Mouse (Mus musculus) erythroid progenitor cell, adult 5-6 weeks (primary cell): ENCODE measurements at regions not wholly inside any gene's neighbourhood (a gene's known extent, or its start where the extent isn't known, plus 50 kb on each side); places are given as distances from the start of the nearest gene placed in this dataset.

ENCODE experiments used
- ATAC-seq: replicated peaks from 2 replicates; pipeline ENCODE4 v1.8.0; 2016; ENCODE audit warnings: moderate number of reproducible peaks, mild to moderate bottlenecking, moderate TSS enrichment, inconsistent platforms; ENCODE audit not compliant: poor library complexity, low FRiP score, severe bottlenecking

DNA sequence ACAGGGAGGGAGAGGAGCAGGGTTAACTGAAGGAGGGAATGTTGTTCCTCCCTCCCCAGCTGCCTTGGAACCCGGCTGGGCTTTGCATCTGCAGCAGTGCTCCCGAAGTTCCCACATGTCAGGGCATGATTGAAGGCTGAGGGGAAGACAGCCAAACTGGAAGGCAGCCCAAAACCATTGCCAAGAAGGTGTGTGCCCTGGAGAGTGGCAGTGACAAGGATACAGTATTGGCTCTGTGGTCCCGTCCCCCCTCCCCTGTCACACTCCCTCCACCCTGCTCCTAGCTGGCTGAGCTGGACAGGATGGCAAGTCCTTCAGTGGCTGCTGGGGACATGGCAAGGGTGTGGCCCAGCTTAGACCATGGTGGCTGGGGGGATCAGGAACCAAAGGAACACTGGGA lies 79.1 kb downstream of the Cyp26b1 start:
- no peak for ATAC-seq

DNA sequence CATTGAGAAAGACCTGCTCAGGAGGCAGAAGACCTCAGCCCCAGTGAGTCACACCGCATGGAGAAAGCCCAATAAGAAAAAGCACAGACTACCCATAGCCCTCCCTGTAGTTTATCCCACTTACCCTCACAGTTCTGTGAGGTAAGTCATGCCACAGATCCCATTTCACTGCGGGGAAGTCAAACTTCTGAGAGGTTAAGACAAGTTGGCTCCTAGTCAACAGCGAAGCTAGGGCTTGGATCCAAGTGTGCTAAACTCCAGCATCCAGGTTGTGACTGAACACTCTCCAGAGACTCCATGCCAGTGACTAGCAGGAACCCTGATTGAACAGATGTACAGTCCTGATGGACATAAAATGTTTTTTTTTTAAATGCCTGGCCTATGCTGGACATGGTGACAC lies 85.1 kb downstream of the Cyp26b1 start:
- ATAC-seq = no peak

DNA sequence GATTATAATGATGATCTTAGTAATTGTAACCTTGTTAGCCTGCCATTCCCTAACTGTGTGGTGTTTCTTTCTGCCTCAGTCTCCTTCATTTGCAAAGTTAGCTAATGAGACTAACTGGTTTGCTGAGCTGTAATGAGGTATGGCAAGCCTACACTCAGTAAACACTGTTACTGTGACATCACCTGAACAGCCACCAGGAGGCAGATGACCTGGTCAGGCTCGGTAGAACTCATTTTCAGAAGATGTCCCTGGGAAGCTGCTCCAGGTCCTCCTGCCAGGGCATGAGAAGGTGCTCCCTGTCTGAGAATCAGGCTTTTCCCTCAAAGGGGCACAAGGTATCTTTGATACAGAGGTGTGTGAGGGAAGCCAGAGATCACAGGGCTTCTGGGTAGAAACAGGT lies 87.0 kb downstream of the Cyp26b1 start:
- ATAC-seq = no peak

DNA sequence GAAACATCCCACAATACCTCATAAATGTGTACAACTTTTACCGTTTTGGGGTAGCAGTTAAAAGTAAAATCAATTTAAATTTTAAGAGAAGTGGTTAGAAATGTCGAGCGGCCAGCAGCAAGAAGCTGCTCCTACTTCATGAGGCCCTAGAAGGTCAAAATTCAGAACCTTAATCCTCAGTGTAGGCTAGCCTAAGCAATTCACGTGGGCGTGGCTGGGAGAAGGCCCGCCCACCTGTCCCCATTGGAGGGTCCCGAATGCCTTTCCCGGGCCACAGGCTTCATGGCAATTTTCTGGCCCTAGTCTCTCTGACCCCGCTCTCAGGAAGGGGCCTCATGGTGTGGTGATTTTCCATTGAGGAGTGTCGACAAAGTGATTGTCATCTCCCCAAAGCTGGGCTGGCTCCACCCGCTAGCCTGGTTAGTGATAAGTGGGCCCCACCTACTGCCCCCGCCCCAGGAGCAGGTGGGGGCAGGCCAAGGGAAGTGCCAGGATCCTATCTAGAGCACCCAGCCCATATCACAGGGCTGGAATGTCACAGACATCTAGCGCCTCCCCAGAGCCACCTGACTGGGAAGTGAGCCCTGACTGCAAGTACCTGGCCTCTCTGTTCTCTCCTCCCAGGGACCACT lies 93.3 kb downstream of the Cyp26b1 start:
- ATAC-seq = no peak

DNA sequence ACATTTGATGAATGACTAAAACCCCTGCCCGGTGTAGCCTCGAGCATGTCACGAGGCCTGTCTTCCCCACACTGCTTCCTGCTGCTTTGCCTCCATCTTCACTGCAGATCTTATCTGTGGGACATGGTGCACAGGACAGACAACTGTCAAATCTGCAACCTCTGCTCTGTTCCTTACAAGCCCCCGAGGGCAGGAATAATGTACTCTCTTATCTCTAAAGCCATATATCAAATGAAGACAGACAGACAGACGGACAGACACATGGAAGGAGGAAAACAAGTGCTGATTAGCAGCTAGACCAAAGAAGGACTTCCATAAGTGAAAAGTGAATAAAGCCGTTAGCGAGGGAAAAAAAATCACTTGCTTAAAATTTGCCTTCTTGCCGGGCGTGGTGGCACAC lies 95.6 kb downstream of the Cyp26b1 start:
- ATAC-seq = no peak

DNA sequence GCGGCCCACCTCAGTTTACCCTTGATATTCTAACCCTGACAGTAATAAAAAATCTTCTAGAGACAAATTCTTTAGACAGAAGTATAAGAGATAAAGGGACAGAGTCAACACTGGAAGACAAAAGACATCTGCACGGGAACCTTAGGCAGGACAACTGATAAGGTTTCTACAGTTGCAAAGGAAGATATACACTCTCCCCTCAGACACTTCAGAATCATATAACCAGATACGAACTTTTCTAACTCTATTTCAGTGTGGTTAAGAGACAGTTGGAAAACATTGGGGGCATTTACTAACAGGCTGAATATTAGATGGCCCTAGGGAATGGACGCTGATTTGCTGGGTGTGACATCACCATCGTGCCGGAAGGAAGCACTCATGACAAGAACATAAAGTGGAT lies 100.0 kb downstream of the Cyp26b1 start:
- ATAC-seq = no peak

DNA sequence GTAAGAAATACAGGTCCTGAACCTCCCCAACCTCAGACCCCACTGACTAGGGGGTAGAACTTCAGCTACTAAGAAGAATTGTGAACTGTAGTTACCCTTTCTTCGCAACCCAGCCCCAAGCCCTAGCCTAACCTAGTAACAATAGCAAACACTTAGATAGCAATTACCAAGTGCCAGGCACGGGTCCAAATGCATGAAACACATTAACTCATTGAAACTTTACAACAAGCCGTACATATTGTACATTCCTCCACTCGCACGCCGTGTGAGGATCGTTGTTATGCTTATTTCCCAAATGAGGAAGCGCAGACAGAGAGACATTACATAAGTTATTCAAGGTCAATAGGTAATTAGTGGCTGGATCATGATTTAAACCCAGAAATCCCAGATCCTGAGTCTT lies 100.5 kb downstream of the Cyp26b1 start:
- no peak for ATAC-seq

DNA sequence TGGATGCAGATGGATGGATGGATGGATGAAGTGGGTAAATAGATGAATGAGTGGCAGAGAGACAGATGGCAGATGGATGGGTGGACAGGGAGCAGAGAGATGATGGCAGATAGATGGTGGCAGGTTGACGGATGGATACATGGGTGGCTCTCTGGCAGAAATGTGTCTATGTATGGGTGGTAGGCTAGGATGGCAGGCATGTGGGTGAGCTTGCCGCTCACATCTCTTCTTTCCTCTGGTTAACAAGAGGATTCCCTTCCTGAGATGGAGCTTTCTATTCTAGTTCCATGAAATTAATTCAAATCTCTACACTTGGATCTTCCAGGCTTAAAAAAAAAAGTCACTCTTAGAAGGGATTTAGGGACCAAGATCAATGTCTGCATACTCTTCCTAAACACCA lies 101.1 kb downstream of the Cyp26b1 start:
- no peak for ATAC-seq

DNA sequence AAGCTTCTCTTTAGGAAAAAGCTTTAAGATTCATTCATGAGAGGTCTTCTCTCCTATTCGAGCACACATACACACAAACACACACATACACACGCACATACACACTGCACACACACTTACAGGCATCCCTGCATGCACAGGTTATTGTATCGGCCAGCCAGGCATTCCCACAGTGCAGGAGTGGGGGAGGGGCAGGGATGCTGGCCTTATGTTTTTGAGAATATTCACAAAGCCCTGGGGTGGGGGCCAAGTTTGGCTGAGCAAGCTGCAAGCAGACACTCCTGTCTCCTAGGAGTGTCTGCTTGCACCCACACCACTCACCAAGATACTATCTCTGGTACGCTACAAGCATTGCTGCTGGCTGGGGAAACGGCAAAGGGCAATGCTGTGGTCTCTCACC lies 102.6 kb downstream of the Cyp26b1 start:
- no peak for ATAC-seq

DNA sequence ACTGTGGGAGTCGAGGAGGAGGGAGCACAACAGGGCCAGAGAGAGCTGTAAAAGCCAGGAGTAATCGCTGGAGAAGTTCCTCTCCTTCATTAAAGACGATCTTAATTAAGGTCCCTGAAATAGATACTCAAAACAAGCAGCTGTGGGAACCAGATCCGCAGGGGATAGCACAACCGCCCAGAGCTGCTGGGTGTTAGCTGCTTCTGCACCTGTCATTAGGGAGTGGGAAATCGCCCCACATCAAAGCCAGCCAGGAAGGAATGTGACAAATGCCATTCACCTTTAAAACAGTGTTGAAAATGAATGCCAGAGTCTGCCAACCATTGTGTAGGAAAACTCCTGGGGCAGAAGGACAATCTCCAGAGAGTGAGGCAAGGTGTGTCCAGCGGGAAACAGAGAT lies 112.5 kb downstream of the Cyp26b1 start:
- ATAC-seq = no peak

DNA sequence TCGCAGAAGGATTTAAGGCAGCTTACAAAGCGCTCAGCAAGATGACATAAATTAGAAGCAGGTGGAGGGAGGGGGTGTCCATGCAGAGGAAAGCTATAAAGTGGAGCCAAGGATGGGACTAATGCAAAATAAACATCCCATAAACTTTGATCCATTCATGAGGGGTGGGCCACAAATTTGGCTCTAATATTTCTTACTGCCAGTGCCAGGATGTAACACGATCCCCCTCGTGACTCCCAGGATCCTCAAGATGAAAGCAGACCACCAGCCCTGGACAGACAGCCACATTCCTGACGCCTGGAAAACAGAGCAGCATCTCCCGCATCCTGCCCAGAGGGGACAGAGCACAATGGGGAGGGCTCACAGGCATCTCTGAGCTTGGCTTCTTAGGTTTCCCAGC lies 116.6 kb downstream of the Cyp26b1 start:
- ATAC-seq = no peak

DNA sequence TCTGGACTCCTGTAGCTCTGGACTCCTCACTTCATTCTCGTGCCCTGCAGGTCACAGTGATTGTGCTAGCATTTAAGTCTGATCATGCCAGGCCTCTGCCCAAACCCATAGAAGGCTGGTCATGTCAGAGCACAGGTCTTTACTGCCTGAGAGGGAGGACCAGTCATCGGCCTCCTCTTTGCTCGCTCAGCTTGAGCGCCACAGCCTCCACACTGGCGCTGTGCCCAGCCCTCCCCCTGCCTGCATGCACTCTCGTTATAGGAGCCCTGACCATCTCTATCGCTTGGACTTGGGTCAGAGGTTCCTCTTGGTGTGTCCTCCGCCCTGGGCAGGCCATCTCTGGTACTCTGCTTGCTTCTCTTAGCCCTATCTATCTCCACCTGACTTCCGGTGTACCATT lies 117.2 kb downstream of the Cyp26b1 start:
- no peak for ATAC-seq

DNA sequence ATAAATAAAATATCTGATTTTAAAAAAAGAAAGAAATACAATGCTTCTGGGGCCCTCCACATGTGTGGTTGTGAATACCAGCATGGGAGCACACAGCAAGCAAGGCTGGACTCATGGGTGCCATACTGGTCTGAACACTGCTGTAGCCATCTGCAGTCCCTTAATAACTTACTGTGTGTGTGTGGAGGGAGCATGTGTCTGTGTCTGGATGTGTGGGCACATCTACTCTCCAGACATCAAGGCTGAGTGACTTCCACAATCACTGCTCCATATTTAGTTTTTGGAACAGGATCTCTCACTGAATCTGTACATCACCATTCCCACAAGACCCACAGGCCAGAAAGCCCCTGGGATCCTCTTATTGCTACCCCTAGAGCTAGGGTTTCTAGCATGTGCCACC lies 118.9 kb downstream of the Cyp26b1 start:
- ATAC-seq = no peak

DNA sequence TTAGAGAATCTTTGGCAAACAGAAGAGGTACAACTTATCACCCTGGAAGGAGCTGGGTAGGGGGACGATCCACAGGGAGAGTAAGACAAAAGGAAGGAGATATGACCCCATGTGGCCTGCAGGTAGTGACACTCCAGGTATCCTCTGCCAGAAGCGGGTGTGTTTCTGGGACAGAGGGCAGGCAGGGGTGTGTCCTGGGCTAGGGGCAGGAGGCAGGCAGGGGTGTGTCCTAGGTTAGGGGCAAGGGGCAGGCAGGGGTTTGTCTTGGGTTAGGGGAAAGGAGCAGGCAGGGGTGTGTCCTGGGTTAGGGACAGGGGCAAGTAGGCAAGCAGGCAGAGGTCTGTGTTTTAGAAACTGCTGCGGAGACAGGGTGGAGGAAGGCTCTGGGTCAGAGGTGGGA lies 120.5 kb downstream of the Cyp26b1 start:
- no peak for ATAC-seq

DNA sequence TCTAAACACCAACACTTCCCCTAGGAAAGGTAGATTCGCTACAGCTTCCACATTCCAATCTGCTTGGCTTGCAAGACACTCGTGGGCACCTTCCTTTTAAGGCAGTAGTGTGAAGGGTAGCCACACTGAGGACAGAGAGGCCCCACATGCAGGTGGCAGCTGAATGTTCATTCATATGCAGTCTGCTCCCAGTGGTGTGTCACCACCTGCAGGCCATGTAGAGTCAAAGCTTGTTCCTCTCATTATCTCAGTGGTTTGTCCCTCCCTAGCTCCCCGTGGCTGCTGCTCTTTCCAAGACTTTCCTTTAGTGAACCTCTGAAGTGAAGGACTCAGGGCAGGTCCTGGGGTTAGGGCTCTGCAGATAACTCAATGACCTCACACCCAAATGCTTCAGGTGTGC lies 121.4 kb downstream of the Cyp26b1 start:
- no peak for ATAC-seq

DNA sequence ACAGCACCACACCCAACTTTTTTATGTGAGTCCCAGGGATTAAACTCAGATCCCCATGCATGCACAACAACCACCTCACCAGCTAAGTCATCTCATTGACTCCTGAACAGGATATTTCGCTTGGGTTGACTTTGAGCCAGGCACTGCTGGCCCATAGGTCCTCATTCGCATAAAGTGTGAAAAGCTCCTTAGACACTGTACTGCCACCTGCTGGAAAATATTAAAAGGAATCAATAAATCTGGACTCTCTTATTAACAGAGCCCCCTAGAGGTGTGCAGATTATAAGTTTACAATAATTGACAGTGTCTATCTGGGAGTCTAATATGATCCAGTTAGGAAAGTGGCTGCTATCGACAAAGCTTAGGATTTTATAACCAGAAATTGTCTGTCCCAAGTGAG lies 126.4 kb downstream of the Cyp26b1 start:
- no peak for ATAC-seq

DNA sequence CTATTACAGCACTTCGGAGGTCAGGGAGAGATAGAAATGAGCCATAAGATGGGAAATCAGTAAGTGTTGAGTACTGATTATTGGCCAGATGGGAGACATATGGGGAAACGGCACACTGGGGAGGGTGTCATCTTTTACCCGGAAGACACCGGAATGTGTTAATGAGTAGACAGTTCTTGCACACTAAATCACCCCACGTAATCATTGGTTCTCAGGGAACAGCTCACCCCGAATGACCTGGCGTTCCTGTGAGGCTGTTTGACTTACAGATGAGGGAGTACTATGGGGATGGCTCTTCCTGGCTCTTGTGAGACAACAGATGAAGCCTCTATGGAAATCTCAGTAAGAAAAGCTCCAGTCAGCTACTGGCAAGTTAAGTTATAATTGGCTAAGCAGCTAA lies 127.5 kb downstream of the Cyp26b1 start:
- no peak for ATAC-seq

DNA sequence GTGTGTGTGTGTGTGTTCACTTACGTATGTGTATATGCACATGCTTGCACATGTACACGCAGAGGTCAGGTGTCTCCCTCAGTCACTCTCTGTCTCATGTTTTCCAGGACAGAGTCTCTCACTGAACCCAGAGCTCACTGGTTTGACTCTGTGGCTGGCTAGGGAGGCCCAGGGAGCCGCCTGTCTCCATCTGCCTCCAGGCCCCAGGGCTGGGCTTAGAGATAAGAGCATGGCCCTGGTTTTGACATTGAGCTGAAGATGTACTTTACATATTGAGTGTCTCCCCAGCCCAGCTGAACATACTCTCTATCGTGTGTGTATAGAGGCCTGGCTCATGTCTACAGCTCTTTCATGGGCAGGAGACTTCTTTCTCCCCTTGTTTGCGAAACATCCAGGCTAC lies 128.1 kb downstream of the Cyp26b1 start:
- ATAC-seq = no peak

DNA sequence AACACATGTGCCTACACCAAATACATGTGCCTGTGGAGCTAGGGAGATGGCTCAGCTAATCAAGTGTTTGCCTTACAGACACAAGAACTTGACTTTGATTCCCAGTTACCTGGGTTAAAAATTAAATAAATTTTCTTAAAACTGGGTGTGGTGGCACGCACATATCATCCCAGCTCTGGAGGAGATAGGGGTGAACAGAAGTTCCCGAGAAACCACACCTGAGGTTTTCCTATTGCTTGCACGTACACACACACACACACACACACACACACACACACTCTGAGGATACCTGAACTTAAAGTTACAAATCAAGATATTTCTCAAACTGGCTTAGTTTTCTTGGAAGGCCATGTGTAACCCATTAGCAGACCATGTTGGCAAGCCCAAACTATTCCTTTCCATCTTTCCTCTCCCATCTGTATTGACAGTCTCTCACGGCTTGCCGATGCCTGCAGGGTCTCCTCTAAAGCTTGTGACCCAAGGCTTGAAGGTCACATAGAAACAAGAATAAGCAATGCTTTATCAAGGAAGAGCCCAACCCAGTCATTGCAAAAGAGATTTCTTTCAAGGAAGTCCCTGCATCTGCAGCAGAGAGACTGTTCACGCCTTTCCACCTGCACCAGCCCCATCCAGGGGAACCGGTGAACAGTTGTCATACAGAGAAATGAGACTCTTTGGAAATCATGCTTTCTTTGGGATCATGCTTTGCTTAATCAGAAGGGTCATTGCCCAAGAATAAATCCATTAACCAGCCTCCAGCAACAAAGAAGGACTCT lies 129.9 kb downstream of the Cyp26b1 start:
- ATAC-seq = no peak

DNA sequence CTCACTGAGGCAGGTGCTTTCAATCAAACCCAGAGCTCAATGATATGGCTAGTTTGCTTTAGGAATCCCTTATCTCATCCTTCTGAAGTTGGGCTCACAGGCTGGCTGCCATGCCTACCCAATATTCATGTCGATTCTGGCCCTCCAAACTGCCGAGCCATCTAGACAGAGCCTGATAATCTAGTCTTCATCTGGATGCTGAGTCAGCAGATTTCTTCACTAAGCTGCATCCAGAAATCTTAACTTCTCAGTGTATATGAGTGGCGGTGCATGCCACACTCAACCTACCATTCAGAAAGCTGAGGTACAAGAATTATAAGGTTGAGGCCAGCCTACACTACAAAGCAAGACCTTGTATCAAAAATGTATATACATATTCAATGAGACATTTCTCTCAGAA lies 136.9 kb downstream of the Cyp26b1 start:
- no peak for ATAC-seq

DNA sequence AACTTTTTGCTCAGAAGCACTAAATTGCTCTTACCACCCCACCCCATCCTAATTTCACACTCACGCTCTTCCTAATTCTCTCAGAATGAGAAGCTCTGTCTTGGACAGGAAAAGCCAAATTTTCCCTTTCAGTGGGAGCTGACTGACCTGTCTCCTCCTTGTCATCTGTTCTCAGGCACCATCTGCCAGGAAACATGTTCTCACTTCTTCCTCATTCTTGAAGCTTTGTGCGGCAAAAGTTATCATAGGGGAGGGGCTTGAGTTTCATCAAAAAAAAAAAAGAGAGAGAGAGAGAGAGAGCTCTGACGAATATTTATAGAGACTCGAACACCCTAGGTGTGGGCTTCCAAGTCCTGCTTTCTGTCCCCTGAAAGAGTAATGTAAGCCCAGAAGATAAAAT lies 148.6 kb downstream of the Cyp26b1 start:
- ATAC-seq = no peak

DNA sequence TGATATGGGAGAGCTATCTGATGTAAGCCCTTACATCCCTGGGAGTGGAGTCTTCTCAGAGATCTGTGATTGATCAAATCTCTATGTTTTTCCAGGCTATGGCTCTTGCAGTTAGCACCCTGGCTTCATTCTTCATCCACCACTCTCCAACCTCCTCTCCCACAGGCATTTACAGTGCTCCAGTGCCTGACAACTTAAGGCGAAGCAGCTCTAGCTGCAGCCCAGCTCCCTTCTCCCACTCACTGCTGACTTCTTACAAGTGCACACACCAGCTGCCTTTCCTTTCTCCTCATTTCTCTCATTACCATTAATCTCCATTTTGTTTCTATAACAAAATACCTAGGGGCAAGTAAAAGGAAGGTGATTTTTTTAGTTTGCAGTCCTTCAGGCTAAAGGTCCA lies 151.0 kb downstream of the Cyp26b1 start:
- ATAC-seq = no peak
